Comparison of ENCODE assay signal across 8 mouse cellular contexts in genomic region chr5:46443805-46444340, GRCm38 (mm10).
A peak's percentile ranks its signal among the peaks of the same experiment; 100 is the strongest.
DNase-seq lines count a peak whose midpoint lies in the region; ATAC-seq and TF ChIP-seq lines count a peak whose summit lies in the region.

No protein-coding gene starts in this region.

- no peaks in the 10 kb centered on the region for H3K9me3 ChIP-seq in liver, embryonic 14.5 days (ENCODE audit: control insufficient read depth, low read length)
- no peaks in the 10 kb centered on the region for H3K9me3 ChIP-seq in liver, embryonic 12.5 days (replicated peaks)
- H3K9me3 ChIP-seq in limb, embryonic 15.5 days, result no peaks in the 10 kb centered on the region

- H3K4me1 ChIP-seq in cerebellum, adult 2 months (ENCODE audit: control insufficient read depth, insufficient read depth, low read length), result no peaks in the 10 kb centered on the region
- H3K4me1 ChIP-seq in liver, embryonic 14.5 days (replicated peaks; ENCODE audit: control insufficient read depth in 2 of 2, insufficient read depth in 2 of 2, low read length in 1 of 2), result no peaks in the 10 kb centered on the region
- no peaks in the 10 kb centered on the region for H3K4me1 ChIP-seq in liver, embryonic 12.5 days
- peaks cover 6% of the 10 kb centered on the region for H3K4me1 ChIP-seq in limb, embryonic 15.5 days

- H3K4me3 ChIP-seq in cerebellum, adult 2 months (replicated peaks; ENCODE audit: insufficient read depth, low read depth, low read length), result no peak overlapping the region
- no peak overlapping the region for H3K4me3 ChIP-seq in liver, embryonic 14.5 days (ENCODE audit: insufficient read depth in 1 of 2, low read depth in 2 of 2, low read length in 2 of 2)
- no peak overlapping the region for H3K4me3 ChIP-seq in liver, embryonic 12.5 days
- H3K4me3 ChIP-seq in limb, embryonic 15.5 days, result no peak overlapping the region; the same call in 1 of the 2 replicates

- intact Hi-C loops in gastrocnemius, postnatal 14 days (cut with DNase I; ENCODE audit: low total_unique reads), result no loop called here

- H3K27me3 ChIP-seq in cerebellum, adult 2 months (ENCODE audit: control insufficient read depth, insufficient read depth, low read length), result no peaks in the 10 kb centered on the region
- H3K27me3 ChIP-seq in liver, embryonic 14.5 days (ENCODE audit: control insufficient read depth, insufficient read depth, low read length), result no peaks in the 10 kb centered on the region
- H3K27me3 ChIP-seq in liver, embryonic 12.5 days (replicated peaks), result no peaks in the 10 kb centered on the region
- no peaks in the 10 kb centered on the region for H3K27me3 ChIP-seq in limb, embryonic 15.5 days

- no peaks in the 10 kb centered on the region for H3K36me3 ChIP-seq in liver, embryonic 14.5 days (replicated peaks; ENCODE audit: control insufficient read depth, insufficient read depth, low read depth)
- H3K36me3 ChIP-seq in liver, embryonic 12.5 days, result no peaks in the 10 kb centered on the region
- no peaks in the 10 kb centered on the region for H3K36me3 ChIP-seq in limb, embryonic 15.5 days

- H3K9ac ChIP-seq in liver, embryonic 14.5 days (replicated peaks), result no peak overlapping the region
- no peak overlapping the region for H3K9ac ChIP-seq in liver, embryonic 12.5 days
- no peak overlapping the region for H3K9ac ChIP-seq in limb, embryonic 15.5 days

- TF ChIP-seq EP300 in liver, embryonic 14.5 days (IDR thresholded peaks at IDR 0.05; ENCODE audit: low read depth), result no peak

- TF ChIP-seq CTCF in cerebellum, adult 2 months (IDR thresholded peaks at IDR 0.05; ENCODE audit: borderline replicate concordance, insufficient read depth, low read depth, low read length), result no peak
- peak; percentile 54 for TF ChIP-seq CTCF in liver, embryonic 14.5 days (IDR thresholded peaks at IDR 0.05; ENCODE audit: low read depth)

- H3K4me2 ChIP-seq in liver, embryonic 14.5 days (ENCODE audit: low read depth), result no peak overlapping the region
- no peak overlapping the region for H3K4me2 ChIP-seq in liver, embryonic 12.5 days
- peak overlapping the region; percentile 31; the same call in 1 of the 2 replicates for H3K4me2 ChIP-seq in limb, embryonic 15.5 days

- peak; percentile 55 to 78 for DNase-seq in cerebellum, postnatal 10 days
- no peak for DNase-seq in cerebellum, adult 2 months
- peak in 1 of 3 experiments; percentile 7 for DNase-seq in liver, embryonic 14.5 days (ENCODE audit: low read depth in 3 of 3, low spot score in 3 of 3)
- DNase-seq in gastrocnemius, postnatal 14 days, result no peak

- ATAC-seq in liver, embryonic 14.5 days (ENCODE audit: insufficient read depth), result no peak
- no peak for ATAC-seq in liver, embryonic 12.5 days
- peak; percentile 66 for ATAC-seq in common myeloid progenitor, adult 5-6 weeks (replicated peaks; ENCODE audit: low read depth, poor library complexity, severe bottlenecking)
- no peak for ATAC-seq in limb, embryonic 15.5 days (ENCODE audit: insufficient number of reproducible peaks, low FRiP score, low TSS enrichment, low read depth)
- no peak for ATAC-seq in erythroblast, adult 5-6 weeks (replicated peaks; ENCODE audit: low FRiP score, poor library complexity, severe bottlenecking)

- 8% methylated on average over 12 of the region's 12 CpGs for WGBS in cerebellum, adult 2 months
- WGBS in liver, embryonic 14.5 days (ENCODE audit: insufficient replicate concordance), result 10% methylated on average over 12 of the region's 12 CpGs
- 12% methylated on average over 12 of the region's 12 CpGs for WGBS in liver, embryonic 12.5 days (ENCODE audit: insufficient replicate concordance)
- 8% methylated on average over 12 of the region's 12 CpGs for WGBS in limb, embryonic 15.5 days

- no peak overlapping the region for H3K27ac ChIP-seq in cerebellum, adult 2 months (ENCODE audit: insufficient read depth, low read length)
- H3K27ac ChIP-seq in liver, embryonic 14.5 days, result no peak overlapping the region
- no peak overlapping the region for H3K27ac ChIP-seq in liver, embryonic 12.5 days
- no peak overlapping the region for H3K27ac ChIP-seq in limb, embryonic 15.5 days

- no peak for TF ChIP-seq POLR2A in cerebellum, adult 2 months (IDR thresholded peaks at IDR 0.05; ENCODE audit: borderline replicate concordance, insufficient read depth, low read length)

Comparison
In these comparisons a context has a peak if more than half of its experiments do, and no peak if none do; other contexts are left out.
1. DNase-seq: peak in cerebellum, postnatal 10 days (2 of 2); none in cerebellum, adult 2 months (0 of 2) and gastrocnemius, postnatal 14 days (single experiment).